ENCODE assay signal across 24 mouse cellular contexts in the genomic region with DNA sequence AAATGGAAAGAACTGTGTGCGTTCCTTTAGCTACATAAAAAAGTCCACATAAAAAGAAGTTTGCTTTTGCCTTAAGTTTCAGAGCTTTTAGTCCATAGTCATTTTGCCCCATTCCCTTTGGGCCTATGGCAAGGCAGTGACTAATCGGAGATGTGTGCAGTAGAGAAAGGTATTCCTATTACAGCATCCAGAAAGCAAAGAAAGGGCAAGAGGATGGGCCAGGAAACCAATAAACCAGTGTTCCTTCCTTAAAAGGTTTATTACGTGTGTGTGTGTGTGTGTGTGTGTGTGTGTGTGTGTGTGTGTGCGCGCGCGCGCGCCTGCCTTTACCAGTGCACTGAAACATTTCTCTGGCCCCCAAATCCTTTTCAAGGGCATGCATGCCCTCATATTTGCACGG. TPM values are rescaled to one million over a fixed set of nuclear protein-coding genes. Genes with fewer than 3 reads are reported as not detected.
DNase-seq lines count a peak whose midpoint lies in the region; ATAC-seq and TF ChIP-seq lines count a peak whose summit lies in the region.
"Had no signal": no experiment of that assay in that cellular context is flagged by ENCODE, and none has a peak within 500 bp of the region (broad histone marks: within the 10 kb centered on the region; RNA-seq: fewer than 3 reads in every experiment).

No protein-coding gene starts in this region.

- ATAC-seq in intestine, embryonic 16.5 days: peak; percentile 35; the same call in 1 of the 2 replicates
- no peak for ATAC-seq in intestine, embryonic 15.5 days
- ATAC-seq: liver, postnatal 0 days; midbrain, embryonic 13.5 days had no signal

- H3K4me3 ChIP-seq in intestine, embryonic 16.5 days (ENCODE audit: low read length): no peak overlapping the region
- no peak overlapping the region for H3K4me3 ChIP-seq in intestine, embryonic 15.5 days (replicated peaks)
- no peak overlapping the region for H3K4me3 ChIP-seq in myocyte
- H3K4me3 ChIP-seq: left cerebral cortex, adult 2 months; limb, embryonic 15.5 days; midbrain, embryonic 13.5 days; neural tube, embryonic 15.5 days; stomach, embryonic 15.5 days had no signal

- H3K4me1 ChIP-seq in intestine, embryonic 16.5 days (ENCODE audit: control insufficient read depth, insufficient read depth, low read length): peaks cover 28% of the 10 kb centered on the region
- peaks cover 32% of the 10 kb centered on the region for H3K4me1 ChIP-seq in intestine, embryonic 15.5 days (replicated peaks)

- H3ac ChIP-seq in myocyte (ENCODE audit: control insufficient read depth, insufficient read length): no peak overlapping the region

- TF ChIP-seq POLR2A in myocyte (IDR thresholded peaks at IDR 0.05; ENCODE audit: insufficient read length, low read depth): no peak

- H3K9me3 ChIP-seq in intestine, embryonic 16.5 days (ENCODE audit: control insufficient read depth, low read length): no peaks in the 10 kb centered on the region
- no peaks in the 10 kb centered on the region for H3K9me3 ChIP-seq in intestine, embryonic 15.5 days
- H3K9me3 ChIP-seq: G1E; limb, embryonic 15.5 days; midbrain, embryonic 13.5 days; neural tube, embryonic 15.5 days; stomach, embryonic 15.5 days had no signal

- H3K36me3 ChIP-seq in intestine, embryonic 16.5 days (ENCODE audit: control insufficient read depth, insufficient read depth, low read length): no peaks in the 10 kb centered on the region
- H3K36me3 ChIP-seq in intestine, embryonic 15.5 days: no peaks in the 10 kb centered on the region
- no peaks in the 10 kb centered on the region for H3K36me3 ChIP-seq in myocyte (ENCODE audit: control insufficient read depth, insufficient read depth)
- H3K36me3 ChIP-seq: limb, embryonic 15.5 days; midbrain, embryonic 13.5 days; neural tube, embryonic 15.5 days; stomach, embryonic 15.5 days had no signal

- no peaks in the 10 kb centered on the region for H3K27me3 ChIP-seq in intestine, embryonic 16.5 days (replicated peaks; ENCODE audit: control insufficient read depth, insufficient read depth, low read length)
- H3K27me3 ChIP-seq in intestine, embryonic 15.5 days (replicated peaks): no peaks in the 10 kb centered on the region
- no peaks in the 10 kb centered on the region for H3K27me3 ChIP-seq in myocyte (ENCODE audit: control insufficient read depth, insufficient read depth, insufficient read length)
- H3K27me3 ChIP-seq: limb, embryonic 15.5 days; midbrain, embryonic 13.5 days; neural tube, embryonic 15.5 days; stomach, embryonic 15.5 days had no signal

- H3K79me2 ChIP-seq in myocyte (ENCODE audit: control insufficient read depth, insufficient read depth): peaks cover 88% of the 10 kb centered on the region

- intact Hi-C loops in gastrocnemius, postnatal 36 days (cut with DNase I): no loop called here

- peak; percentile 80 for DNase-seq in 416B (ENCODE audit: low read depth)
- peak; percentile 13 for DNase-seq in NIH3T3 (ENCODE audit: low read depth)
- DNase-seq in urinary bladder, postnatal 10 days (ENCODE audit: low spot score): no peak
- DNase-seq in gastrocnemius, postnatal 36 days: no peak
- DNase-seq: adrenal gland, postnatal 36 days; cerebellum, adult 11-12 months; cerebellum, postnatal 14 days; embryo, embryonic 11 days; gastrocnemius, postnatal 14 days; kidney, postnatal 4 days; layer of hippocampus, adult 9-11 months; liver, postnatal 0 days; lung, postnatal 10 days; right cerebral cortex, postnatal 14 days; thymus, adult 18-20 months had no signal

- no peak overlapping the region for H3K4me2 ChIP-seq in intestine, embryonic 16.5 days (ENCODE audit: low read depth, low read length)
- H3K4me2 ChIP-seq in intestine, embryonic 15.5 days (replicated peaks): no peak overlapping the region
- peak overlapping the region; percentile 60 for H3K4me2 ChIP-seq in myocyte (ENCODE audit: low read depth)
- H3K4me2 ChIP-seq: limb, embryonic 15.5 days; midbrain, embryonic 13.5 days; neural tube, embryonic 15.5 days; stomach, embryonic 15.5 days had no signal

- H3K9ac ChIP-seq in intestine, embryonic 16.5 days (ENCODE audit: low read depth, low read length): no peak overlapping the region
- H3K9ac ChIP-seq in intestine, embryonic 15.5 days: no peak overlapping the region
- H3K9ac ChIP-seq: limb, embryonic 15.5 days; liver, postnatal 0 days; midbrain, embryonic 13.5 days; neural tube, embryonic 15.5 days; stomach, embryonic 15.5 days had no signal

- H3K27ac ChIP-seq in intestine, embryonic 16.5 days (ENCODE audit: low read length): no peak overlapping the region
- H3K27ac ChIP-seq in intestine, embryonic 15.5 days: no peak overlapping the region
- H3K27ac ChIP-seq: left cerebral cortex, adult 2 months; limb, embryonic 15.5 days; midbrain, embryonic 13.5 days; neural tube, embryonic 15.5 days; stomach, embryonic 15.5 days had no signal

- 77% methylated on average over 10 of the region's 10 CpGs for WGBS in intestine, embryonic 16.5 days
- 76% methylated on average over 10 of the region's 10 CpGs for WGBS in intestine, embryonic 15.5 days

TF ChIP-seq in myocyte, 11 proteins besides CTCF, POLR2A, EP300 and RAD21:
- TF ChIP-seq TCF12 (IDR thresholded peaks at IDR 0.05; ENCODE audit: insufficient read depth, poor library complexity, severe bottlenecking) (no peak), REST (IDR thresholded peaks at IDR 0.05; ENCODE audit: insufficient read depth, insufficient read length) (no peak), MYOG (IDR thresholded peaks at IDR 0.05; ENCODE audit: control insufficient read depth in 1 of 3, insufficient read depth in 1 of 3, insufficient read length in 2 of 3, low read depth in 2 of 3) (no peak), SRF (IDR thresholded peaks at IDR 0.05; ENCODE audit: control insufficient read depth, insufficient read length, low read depth) (no peak), POLR2AphosphoS2 (IDR thresholded peaks at IDR 0.05; ENCODE audit: insufficient read length, low read depth) (no peak), E2F4 (IDR thresholded peaks at IDR 0.05; ENCODE audit: insufficient read depth) (no peak), CEBPB (IDR thresholded peaks at IDR 0.05; ENCODE audit: insufficient read depth, poor library complexity, severe bottlenecking) (no peak), USF1 (IDR thresholded peaks at IDR 0.05; ENCODE audit: low read depth) (no peak), TCF3 (IDR thresholded peaks at IDR 0.05; ENCODE audit: insufficient read length, low read depth) (no peak), MAX (IDR thresholded peaks at IDR 0.05; ENCODE audit: low read depth) (no peak), MYOD1 (IDR thresholded peaks at IDR 0.05; ENCODE audit: control insufficient read depth in 1 of 3, insufficient read length in 2 of 3, low read depth in 2 of 3) (no peak)
TF ChIP-seq in myocyte: peak in this region for 0.

RNA-seq across cellular contexts. Expression of gene Znrf1, which starts 35.8 kb away (rescaled TPM):
- 11.0 and 13.1 TPM in 2 replicates for polyA plus RNA-seq in intestine, embryonic 16.5 days (2015; fragmentation: Nextera tagmentation; extraction: Ambion mirVana)
- 24.6 and 26.0 TPM in 2 replicates for polyA plus RNA-seq in intestine, embryonic 15.5 days (2015; fragmentation: Nextera tagmentation; extraction: Ambion mirVana)
- polyA plus RNA-seq in myocyte (2012; fragmentation: generic; extraction: Trizol): 39.2 TPM
- 10 to 100 TPM; 55.6 TPM for total RNA-seq in gastrocnemius, postnatal 36 days (2021)

RNA-seq across cellular contexts. Expression of gene Wdr59, which starts 49.8 kb away (rescaled TPM):
- polyA plus RNA-seq in intestine, embryonic 16.5 days (2015; fragmentation: Nextera tagmentation; extraction: Ambion mirVana): 4.3 and 4.4 TPM in 2 replicates
- polyA plus RNA-seq in intestine, embryonic 15.5 days (2015; fragmentation: Nextera tagmentation; extraction: Ambion mirVana): 4.1 and 4.5 TPM in 2 replicates
- polyA plus RNA-seq in myocyte (2012; fragmentation: generic; extraction: Trizol): 10.2 TPM
- total RNA-seq in gastrocnemius, postnatal 36 days (2021): 1 to 10 TPM; 7.1 to 8.1 TPM

RNA-seq across cellular contexts. Expression of gene Ldhd, which starts 58.5 kb away (rescaled TPM):
- 2.7 and 3.5 TPM in 2 replicates for polyA plus RNA-seq in intestine, embryonic 16.5 days (2015; fragmentation: Nextera tagmentation; extraction: Ambion mirVana)
- polyA plus RNA-seq in intestine, embryonic 15.5 days (2015; fragmentation: Nextera tagmentation; extraction: Ambion mirVana): 1.6 and 1.8 TPM in 2 replicates
- 0.16 TPM for polyA plus RNA-seq in myocyte (2012; fragmentation: generic; extraction: Trizol)
- total RNA-seq in gastrocnemius, postnatal 36 days (2021): 10 to 100 TPM; 32.4 to 34.9 TPM
- polyA plus RNA-seq: G1E had no signal

Comparison
In these comparisons a context has a peak if more than half of its experiments do, and no peak if none do; other contexts are left out.
1. DNase-seq: peak in 416B (single experiment) and NIH3T3 (single experiment); none in urinary bladder, postnatal 10 days (single experiment) and gastrocnemius, postnatal 36 days (0 of 2).